Mouse (Mus musculus) spleen, postnatal 36 days (tissue): ENCODE measurements around the gene Pde6h.

ENCODE experiments used
- DNase-seq, 2 experiments: peaks; one replicate each; pipeline ENCODE4 v3.0.0; 2022; ENCODE audit warnings: low spot score in 2 of 2, mixed read lengths in 1 of 2

Pde6h gene

DNA sequence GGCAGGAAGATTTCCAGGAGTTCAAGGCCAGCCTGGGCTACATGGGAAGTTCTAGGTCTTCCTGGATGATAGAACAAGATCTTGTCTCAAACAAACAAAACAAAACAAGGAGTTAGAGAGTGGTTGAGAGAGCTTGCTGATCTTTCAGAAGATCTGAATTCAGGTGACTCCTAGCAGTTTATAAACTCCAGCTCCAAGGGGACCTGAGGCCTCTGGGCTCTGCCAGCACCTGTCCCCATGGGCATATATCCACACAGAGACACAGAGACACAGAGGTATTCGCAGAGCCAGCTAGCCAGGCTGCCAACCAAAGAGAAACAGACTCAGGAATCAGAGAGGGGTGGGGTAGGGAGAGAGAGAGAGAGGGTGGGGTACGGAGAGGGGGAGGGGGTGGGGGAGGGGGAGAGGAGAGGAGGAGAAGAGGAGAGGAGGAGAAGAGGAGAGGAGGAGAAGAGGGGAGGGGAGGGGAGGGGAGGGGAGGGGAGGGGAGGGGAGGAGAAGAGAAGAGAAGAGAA is 10.8 kb upstream of the Pde6h start:
- no peak for DNase-seq

- no peak for DNase-seq
Measured at GRCm38 (mm10) chr6:136913384-136914126, 10.1 kb upstream of the Pde6h start.

GRCm38 (mm10) chr6:136914234-136914633 is 9.4 kb upstream of the Pde6h start:
- no peak for DNase-seq

- DNase-seq, result no peak
Measured at GRCm38 (mm10) chr6:136915721-136916395, 7.8 kb upstream of the Pde6h start.

DNA sequence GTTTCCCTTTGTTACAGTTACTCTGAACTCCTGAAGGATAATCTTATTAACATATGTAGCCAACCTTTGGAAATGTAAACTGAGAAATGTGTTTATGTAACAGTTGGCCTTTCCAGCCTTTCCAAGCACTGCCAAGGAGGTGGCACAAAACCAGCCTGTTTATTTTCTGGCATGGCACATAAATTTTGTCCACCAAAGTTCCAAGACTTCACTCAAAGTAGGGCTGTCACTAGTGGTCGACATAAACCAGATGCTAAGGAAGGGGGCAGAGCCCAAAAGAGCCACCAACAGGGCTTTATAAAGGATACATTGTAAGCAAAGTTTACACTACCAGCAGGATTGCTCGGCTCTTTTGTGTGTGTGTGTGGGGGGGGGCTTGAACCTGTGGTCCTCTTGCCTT is 5.7 kb upstream of the Pde6h start:
- DNase-seq, result no peak

DNA sequence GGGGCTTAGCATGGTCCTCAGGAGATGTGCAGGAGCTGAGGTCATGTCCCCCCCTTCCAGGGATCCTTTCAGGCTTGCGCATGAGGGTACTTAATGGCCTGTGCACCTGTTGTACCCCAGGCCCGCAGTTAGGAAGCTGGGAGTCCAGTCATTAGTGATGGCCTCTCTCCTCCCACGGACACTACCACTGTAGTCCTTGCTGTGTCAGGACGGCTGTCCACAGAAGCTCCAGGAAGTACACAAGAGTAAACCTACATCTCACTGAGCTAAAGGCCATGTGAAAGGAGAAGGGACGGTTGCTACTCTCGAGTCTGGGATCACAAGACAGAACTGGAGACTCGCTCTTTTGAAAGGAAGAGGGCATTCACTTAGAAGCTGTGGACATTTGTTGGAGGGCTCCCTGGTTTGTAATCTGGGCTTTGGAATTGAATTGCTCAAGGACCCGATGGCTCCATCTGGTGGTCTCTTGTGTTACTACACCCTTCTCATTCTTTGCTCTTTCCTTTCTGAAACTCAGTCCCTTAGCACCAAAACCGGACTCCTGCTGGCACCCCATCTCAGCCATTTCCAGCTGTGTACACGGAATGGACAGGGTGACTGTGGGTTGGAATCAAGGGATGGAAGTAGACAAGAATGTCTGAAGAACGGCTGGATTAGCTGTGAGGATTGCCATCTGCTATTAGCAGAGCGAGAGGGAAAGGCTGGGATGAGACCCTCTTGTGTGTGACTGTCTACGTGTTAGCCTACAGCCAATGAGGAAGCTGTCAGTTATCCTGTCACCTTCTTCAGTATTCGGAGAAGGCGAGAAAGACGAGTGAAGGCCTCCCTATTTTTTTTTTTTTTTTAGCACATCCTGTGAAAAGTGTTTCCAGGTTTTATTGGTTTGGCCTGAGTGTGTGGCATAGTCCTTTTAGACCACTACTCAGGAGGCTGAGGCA is 3.0 kb upstream of the Pde6h start:
- peak; percentile 25 to 56 for DNase-seq

- no peak for DNase-seq
Measured at GRCm38 (mm10) chr6:136921601-136922000, 2.0 kb upstream of the Pde6h start.

DNA sequence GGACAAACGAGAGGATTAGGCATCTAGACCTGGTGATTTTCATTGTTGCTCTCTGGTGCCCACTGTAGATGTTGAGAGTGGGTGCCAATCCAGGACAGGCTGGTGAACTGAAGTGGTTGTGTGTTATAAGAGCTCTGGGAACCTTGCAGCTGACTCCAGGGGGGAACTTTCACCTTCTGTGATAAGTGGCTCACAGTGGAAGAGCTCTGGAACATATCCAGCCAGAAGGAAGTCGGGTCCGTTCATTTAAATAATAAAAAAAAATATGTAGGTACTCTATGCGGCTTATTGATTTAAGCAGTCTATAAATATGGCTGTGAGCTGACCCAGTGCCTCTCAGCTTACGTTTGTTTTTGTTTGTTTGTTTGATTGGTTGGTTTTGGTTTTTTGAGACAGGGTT is 1.6 kb upstream of the Pde6h start, which contains the start of gene Erp27:
Gene Erp27, minus strand, starts transcription at position 101 of the 400 bp plus-strand sequence.
- DNase-seq, result no peak

GRCm38 (mm10) chr6:136922871-136923270 is 761 bp upstream of the Pde6h start:
- no peak for DNase-seq

DNA sequence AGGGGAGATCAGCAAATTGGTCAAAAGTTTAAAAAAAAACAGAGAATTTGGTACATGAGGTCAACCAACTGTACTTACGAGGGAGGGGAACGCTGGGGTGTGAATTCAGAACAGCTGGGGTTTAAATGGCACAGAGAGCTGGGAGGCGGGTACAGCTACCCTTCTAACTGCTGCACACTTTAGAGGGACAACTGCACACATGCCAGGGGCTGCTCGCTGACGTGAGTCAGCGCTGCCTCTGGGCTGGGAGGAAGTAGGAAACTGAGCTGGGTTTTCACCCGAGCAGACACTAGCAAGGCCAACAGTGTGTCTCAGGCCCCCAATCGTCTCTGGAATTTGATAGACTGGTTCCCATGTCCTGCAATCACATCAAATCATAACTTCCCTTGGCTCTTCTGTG is 1.4 kb downstream of the Pde6h start:
- DNase-seq, result peak in 1 of 2 experiments; percentile 17

GRCm38 (mm10) chr6:136927626-136928025 is 4.0 kb downstream of the Pde6h start:
- no peak for DNase-seq

GRCm38 (mm10) chr6:136930677-136931076 is 7.0 kb downstream of the Pde6h start:
- DNase-seq, result peak; percentile 87 to 90

GRCm38 (mm10) chr6:136931246-136931645 is 7.6 kb downstream of the Pde6h start:
- DNase-seq, result no peak

- no peak for DNase-seq
Measured at GRCm38 (mm10) chr6:136934068-136934467, 10.4 kb downstream of the Pde6h start.

GRCm38 (mm10) chr6:136935233-136935632 is 11.6 kb downstream of the Pde6h start:
- DNase-seq, result no peak

- DNase-seq, result no peak
Measured at GRCm38 (mm10) chr6:136936361-136936760, 12.7 kb downstream of the Pde6h start.

GRCm38 (mm10) chr6:136937117-136937516 is 13.5 kb downstream of the Pde6h start:
- no peak for DNase-seq

DNA sequence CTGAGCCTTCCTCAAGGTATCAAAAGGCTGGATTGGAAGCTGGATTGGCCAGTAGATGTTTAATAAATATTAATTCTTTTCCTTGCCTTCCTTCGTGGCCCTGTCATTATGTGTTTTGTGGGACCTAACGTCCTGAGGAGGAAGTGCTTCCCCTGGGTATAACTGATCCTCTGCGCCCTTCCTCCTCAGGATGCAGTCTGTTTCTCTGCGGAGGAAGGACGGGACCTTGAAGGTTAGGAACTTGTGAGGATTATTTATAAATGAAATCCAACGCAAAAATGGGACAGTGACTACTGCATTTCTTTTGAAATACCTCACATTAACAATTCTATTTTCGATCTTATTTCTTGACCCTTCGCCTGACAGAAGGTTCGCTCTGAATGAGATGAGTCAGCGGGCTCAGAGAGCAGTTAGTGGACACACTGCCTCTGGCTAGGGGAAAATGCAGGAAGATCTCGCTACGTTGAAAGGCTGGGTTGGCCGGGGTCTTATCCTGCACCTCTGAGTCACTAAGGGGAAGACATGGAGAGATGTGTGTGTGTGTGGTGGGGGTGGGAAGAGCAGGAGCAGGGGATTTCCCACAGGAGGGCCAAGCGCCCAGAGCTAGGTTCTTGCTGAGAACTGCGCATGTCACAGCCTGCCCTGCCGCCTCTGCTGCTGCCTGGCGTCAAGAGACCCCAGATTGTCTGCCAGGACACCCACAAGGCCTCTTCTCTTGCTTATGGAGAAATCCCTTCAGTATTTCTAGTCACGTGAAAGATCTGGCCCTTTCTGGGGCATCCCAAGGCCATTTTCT is 14.9 kb downstream of the Pde6h start:
- peak; percentile 48 to 57 for DNase-seq

DNA sequence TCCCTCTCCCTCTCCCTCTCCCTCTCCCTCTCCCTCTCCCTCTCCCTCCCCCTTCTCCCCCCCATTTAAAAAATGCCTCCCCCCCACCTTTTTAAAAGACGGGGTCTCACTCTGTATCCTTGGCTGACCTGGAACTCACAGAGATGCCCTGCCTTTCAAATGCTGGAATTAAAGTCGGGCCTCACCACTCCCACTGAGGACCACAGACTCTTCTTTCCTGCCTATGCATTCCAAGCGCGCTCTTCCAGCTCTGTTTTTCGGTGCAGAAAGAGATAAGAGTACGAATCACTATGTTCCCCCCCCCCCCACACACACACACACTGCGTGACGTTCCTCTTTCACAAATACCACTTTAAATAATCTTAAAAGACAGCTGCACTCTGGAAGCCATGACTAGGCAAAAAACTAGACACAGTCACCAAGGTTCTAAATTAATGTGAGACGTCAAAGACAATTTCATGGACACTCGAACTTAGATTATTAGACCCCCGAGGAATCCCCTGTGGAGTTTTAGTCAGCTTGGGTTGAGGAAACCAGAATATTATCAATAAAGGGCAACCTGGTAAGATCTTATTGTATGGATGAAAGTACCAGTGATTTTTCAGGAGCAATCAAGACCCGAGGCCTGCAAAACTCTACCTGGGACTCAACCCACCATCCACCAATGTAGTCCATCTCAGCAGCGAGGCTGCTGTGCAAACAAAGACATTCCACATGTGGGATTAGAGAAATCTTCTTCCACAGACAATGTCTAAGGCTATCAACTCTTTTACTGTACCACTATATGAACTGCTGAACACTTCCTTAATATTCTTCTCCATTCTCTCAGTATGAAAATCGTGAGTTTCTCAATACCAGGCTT is 15.9 kb downstream of the Pde6h start:
- peak in 1 of 2 experiments; percentile 14 for DNase-seq
